Mouse (Mus musculus) kidney, postnatal 25 days (tissue): ENCODE measurements at regions not wholly inside any gene's neighbourhood (a gene's known extent, or its start where the extent isn't known, plus 50 kb on each side); places are given as distances from the start of the nearest gene placed in this dataset.
"Not testable (repeated sequence)": the region's sequence is repeated elsewhere in the genome, so short reads cannot be mapped to it uniquely, and the experiment has no call there.

ENCODE experiments used
- DNase-seq, 2 experiments: peaks; one replicate each; pipeline ENCODE4 v3.0.0; 2021; ENCODE audit warnings: mixed read lengths in 2 of 2

- no peak for DNase-seq
Measured at GRCm38 (mm10) chr1:81652990-81653717, 576.4 kb downstream of the Nyap2 start.

- no peak for DNase-seq
Measured at GRCm38 (mm10) chr1:81661245-81661644, 571.7 kb upstream of the Gm9747 start.

DNA sequence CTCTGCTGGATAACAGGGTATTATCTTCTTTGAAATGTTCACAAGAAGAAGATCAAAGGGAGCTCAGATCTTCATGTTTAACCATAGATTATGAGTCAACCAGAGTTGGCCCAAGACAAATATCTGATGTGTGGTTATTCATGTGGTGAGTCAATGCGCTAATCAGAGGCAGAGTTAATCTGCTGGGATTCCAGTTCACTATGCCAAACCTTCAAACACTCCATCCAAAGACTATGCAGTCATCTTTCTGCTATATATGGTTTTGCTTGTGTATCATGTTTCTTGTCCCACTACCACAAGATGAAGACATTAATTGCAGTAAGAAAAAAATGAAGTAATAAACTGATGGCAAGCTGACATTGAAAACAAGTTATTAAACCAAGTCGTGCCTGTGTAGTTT is 561.8 kb upstream of the Gm9747 start:
- DNase-seq, result no peak

GRCm38 (mm10) chr1:81671725-81672124 is 561.2 kb upstream of the Gm9747 start:
- no peak for DNase-seq

- no peak for DNase-seq
Measured at GRCm38 (mm10) chr1:81675576-81676342, 557.2 kb upstream of the Gm9747 start.

GRCm38 (mm10) chr1:81677768-81678400 is 555.0 kb upstream of the Gm9747 start:
- no peak for DNase-seq

- DNase-seq, result no peak
Measured at GRCm38 (mm10) chr1:81696129-81696528, 536.8 kb upstream of the Gm9747 start.

GRCm38 (mm10) chr1:81709169-81709568 is 523.7 kb upstream of the Gm9747 start:
- no peak for DNase-seq

- no peak for DNase-seq
Measured at GRCm38 (mm10) chr1:81717091-81717490, 515.8 kb upstream of the Gm9747 start.

- DNase-seq, result no peak
Measured at GRCm38 (mm10) chr1:81718233-81718632, 514.7 kb upstream of the Gm9747 start.

DNA sequence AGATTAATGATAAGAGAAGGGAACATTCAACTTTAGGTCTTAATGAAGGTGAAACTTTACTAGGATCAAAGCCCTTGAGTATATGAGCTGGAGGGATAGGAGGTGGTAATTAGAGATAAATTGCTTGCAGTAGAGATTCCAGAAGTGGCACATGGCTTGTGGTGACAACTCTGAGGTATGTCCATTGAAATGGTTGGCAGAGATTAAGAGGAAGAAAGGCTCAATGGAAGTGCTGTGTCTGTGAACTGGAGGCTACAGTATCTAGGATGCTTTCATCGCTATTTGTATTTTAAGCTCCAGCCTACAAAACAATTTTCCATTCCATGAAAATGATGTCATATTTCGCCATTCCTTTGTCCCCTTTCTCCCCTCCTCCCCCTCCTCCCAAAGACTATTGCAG is 508.1 kb upstream of the Gm9747 start:
- no peak for DNase-seq

GRCm38 (mm10) chr1:81726268-81727132 is 506.4 kb upstream of the Gm9747 start:
- no peak for DNase-seq

DNA sequence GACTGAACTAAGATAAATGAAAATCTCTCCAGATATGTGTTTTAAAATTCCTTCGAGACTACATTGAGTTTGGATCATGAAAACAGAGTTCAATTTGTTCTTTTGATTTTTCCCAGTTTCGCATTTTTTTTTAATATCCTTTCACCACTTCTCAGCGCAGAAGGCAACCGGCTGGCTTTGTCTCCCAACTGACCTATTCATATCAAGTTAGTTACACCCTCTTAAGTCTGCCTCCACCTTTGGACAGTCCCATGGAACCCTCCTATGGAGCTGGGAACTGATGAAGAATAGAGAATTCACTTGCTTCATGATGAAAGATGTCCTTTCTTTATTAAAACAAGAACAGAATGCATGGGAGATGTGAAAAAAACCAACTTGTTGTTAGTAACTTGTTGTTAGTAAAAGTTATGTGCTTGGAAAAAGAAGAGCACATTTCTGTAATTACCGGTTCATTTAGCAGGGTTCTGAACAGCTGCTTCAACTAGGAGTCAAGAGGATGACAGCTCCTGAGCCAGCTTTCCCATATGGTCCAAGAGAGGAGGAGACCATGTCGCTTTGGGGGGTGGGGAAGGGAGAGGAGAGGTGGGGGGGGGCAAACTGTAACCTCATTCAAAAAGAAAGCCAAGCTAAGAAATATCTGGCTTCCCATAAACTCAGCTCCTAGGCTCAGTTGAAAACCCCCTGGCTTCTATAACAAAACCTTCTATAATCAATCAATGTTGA is 495.6 kb upstream of the Gm9747 start:
- no peak for DNase-seq

GRCm38 (mm10) chr1:81738384-81738783 is 494.5 kb upstream of the Gm9747 start:
- no peak for DNase-seq

GRCm38 (mm10) chr1:81739392-81739791 is 493.5 kb upstream of the Gm9747 start:
- no peak for DNase-seq

- DNase-seq, result no peak
Measured at GRCm38 (mm10) chr1:81739981-81740380, 492.9 kb upstream of the Gm9747 start.

DNA sequence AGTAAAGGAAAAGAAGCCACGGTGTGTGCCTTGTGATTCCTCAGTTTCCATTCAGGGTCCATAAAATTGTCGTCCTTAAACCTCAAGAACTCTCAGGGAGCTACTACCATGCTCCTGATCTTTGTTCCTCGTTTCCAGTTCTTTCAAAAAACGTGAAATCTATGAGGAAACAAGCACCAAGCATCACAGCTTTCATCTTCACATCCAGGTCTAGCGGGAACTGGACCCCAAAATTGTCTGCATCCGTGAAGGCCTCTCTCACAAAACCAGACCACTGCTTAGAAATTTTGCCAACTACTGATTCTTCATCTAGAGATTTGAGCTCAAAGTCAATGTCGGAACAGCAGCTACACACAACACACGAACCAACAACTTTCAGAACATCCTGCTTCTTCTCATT is 491.0 kb upstream of the Gm9747 start:
- DNase-seq, result not testable (repeated sequence)

GRCm38 (mm10) chr1:81744524-81744923 is 488.4 kb upstream of the Gm9747 start:
- DNase-seq, result peak; percentile 80 to 81

GRCm38 (mm10) chr1:81745024-81745960 is 487.6 kb upstream of the Gm9747 start:
- peak; percentile 10 to 45 for DNase-seq

DNA sequence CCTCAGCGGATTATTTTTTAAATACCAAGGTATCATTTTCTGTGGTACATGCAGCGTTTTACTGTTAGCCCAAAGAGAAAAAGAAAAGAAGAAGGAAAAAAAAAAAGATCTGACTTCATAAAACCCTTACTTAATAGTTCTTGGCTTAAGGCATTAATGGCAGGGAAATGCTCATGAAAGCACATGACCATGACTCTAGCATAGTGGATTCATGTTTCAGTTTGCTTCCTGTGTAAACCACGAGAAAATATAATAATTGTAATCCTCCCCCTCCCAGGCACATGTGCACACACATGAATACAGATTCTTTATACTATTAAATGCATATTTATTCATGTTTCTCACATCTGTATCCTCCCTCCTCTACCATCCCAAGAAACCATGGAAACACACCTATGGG is 486.9 kb upstream of the Gm9747 start:
- no peak for DNase-seq

GRCm38 (mm10) chr1:81747025-81747424 is 485.9 kb upstream of the Gm9747 start:
- DNase-seq, result no peak
